ENCODE assay signal across 8 mouse cellular contexts in genomic region chr4:148558297-148559000, GRCm38 (mm10). TPM values are rescaled to one million over a fixed set of nuclear protein-coding genes. Genes with fewer than 3 reads are reported as not detected.
A peak's percentile ranks its signal among the peaks of the same experiment; 100 is the strongest.
DNase-seq lines count a peak whose midpoint lies in the region; ATAC-seq lines count a peak whose summit lies in the region.

TSS of gene Exosc10 (plus strand) at chr4:148558429.

- H3K4me3 ChIP-seq in heart, embryonic 13.5 days = peak within 1 kb of the TSS; percentile 77
- H3K4me3 ChIP-seq in liver, embryonic 12.5 days = peak within 1 kb of the TSS; percentile 89
- peak within 1 kb of the TSS; percentile 79 for H3K4me3 ChIP-seq in stomach, embryonic 15.5 days (replicated peaks)

- peak; percentile 96 for ATAC-seq in erythroid progenitor cell, adult 5-6 weeks (replicated peaks; ENCODE audit: low FRiP score, poor library complexity, severe bottlenecking)
- ATAC-seq in heart, embryonic 13.5 days (ENCODE audit: extremely low read depth, insufficient number of reproducible peaks, low FRiP score, low TSS enrichment) = peak; percentile 72
- peak; percentile 91 for ATAC-seq in liver, embryonic 12.5 days
- ATAC-seq in stomach, embryonic 15.5 days (ENCODE audit: insufficient read depth, low FRiP score, low read depth) = peak; percentile 91

- no peaks in the 10 kb centered on the region for H3K9me3 ChIP-seq in heart, embryonic 13.5 days
- no peaks in the 10 kb centered on the region for H3K9me3 ChIP-seq in liver, embryonic 12.5 days (replicated peaks)
- H3K9me3 ChIP-seq in stomach, embryonic 15.5 days = no peaks in the 10 kb centered on the region

- peaks cover 74% of the 10 kb centered on the region for H3K36me3 ChIP-seq in heart, embryonic 13.5 days
- H3K36me3 ChIP-seq in liver, embryonic 12.5 days = peaks cover 72% of the 10 kb centered on the region
- peaks cover 47% of the 10 kb centered on the region for H3K36me3 ChIP-seq in stomach, embryonic 15.5 days

- peak within 1 kb of the TSS; percentile 87 for H3K27ac ChIP-seq in heart, embryonic 13.5 days (replicated peaks)
- peak within 1 kb of the TSS; percentile 85 for H3K27ac ChIP-seq in liver, embryonic 12.5 days
- H3K27ac ChIP-seq in stomach, embryonic 15.5 days = peak within 1 kb of the TSS; percentile 88

- H3K9ac ChIP-seq in heart, embryonic 13.5 days = peak within 1 kb of the TSS; percentile 90
- peak within 1 kb of the TSS; percentile 87 for H3K9ac ChIP-seq in liver, embryonic 12.5 days
- H3K9ac ChIP-seq in stomach, embryonic 15.5 days = peak within 1 kb of the TSS; percentile 93

- H3K4me1 ChIP-seq in heart, embryonic 13.5 days = peaks cover 8% of the 10 kb centered on the region
- H3K4me1 ChIP-seq in liver, embryonic 12.5 days = peaks cover 21% of the 10 kb centered on the region
- H3K4me1 ChIP-seq in stomach, embryonic 15.5 days = no peaks in the 10 kb centered on the region; the same call in 1 of the 2 replicates

- no peaks in the 10 kb centered on the region for H3K27me3 ChIP-seq in heart, embryonic 13.5 days (replicated peaks)
- H3K27me3 ChIP-seq in liver, embryonic 12.5 days (replicated peaks) = no peaks in the 10 kb centered on the region
- no peaks in the 10 kb centered on the region for H3K27me3 ChIP-seq in stomach, embryonic 15.5 days (replicated peaks)

- peak within 1 kb of the TSS; percentile 82 for H3K4me2 ChIP-seq in heart, embryonic 13.5 days
- peak within 1 kb of the TSS; percentile 87 for H3K4me2 ChIP-seq in liver, embryonic 12.5 days
- H3K4me2 ChIP-seq in stomach, embryonic 15.5 days = peak within 1 kb of the TSS; percentile 62

- under 1% methylated on average over 58 of the region's 63 CpGs for WGBS in heart, embryonic 13.5 days
- under 1% methylated on average over 62 of the region's 63 CpGs for WGBS in liver, embryonic 12.5 days (ENCODE audit: insufficient replicate concordance)
- WGBS in stomach, embryonic 15.5 days = under 1% methylated on average over 63 of the region's 63 CpGs

- DNase-seq in CD4-positive helper T cell, adult 2 months (ENCODE audit: low read depth, low spot score) = peak; percentile 94
- peak; percentile 82 for DNase-seq in brain, embryonic 18.5 days (ENCODE audit: low read depth, low spot score)
- peak; percentile 94 for DNase-seq in kidney, postnatal 10 days
- peak; percentile 87 to 89 for DNase-seq in natural killer cell, adult 2 months (ENCODE audit: low spot score in 2 of 2)

RNA-seq across cellular contexts. Expression of gene Exosc10, which starts in this region (rescaled TPM):
- total RNA-seq in erythroid progenitor cell, adult 5-6 weeks (2015; ENCODE audit: low replicate concordance) = 27.4 and 31.9 TPM in 2 replicates
- 20.1 and 41.5 TPM in 2 replicates for total RNA-seq in erythroid progenitor cell, adult 5-6 weeks (2017; ENCODE audit: low replicate concordance)
- polyA plus RNA-seq in heart, embryonic 13.5 days (2015; fragmentation: Nextera tagmentation; extraction: Ambion mirVana) = 61.3 and 62.5 TPM in 2 replicates
- polyA plus RNA-seq in liver, embryonic 12.5 days (2016; fragmentation: Nextera tagmentation; extraction: Ambion mirVana) = 64.2 and 65.9 TPM in 2 replicates
- polyA plus RNA-seq in stomach, embryonic 15.5 days (2015; fragmentation: Nextera tagmentation; extraction: Ambion mirVana) = 68.1 and 78.7 TPM in 2 replicates

Comparison
In these comparisons a context has a peak if more than half of its experiments do, and no peak if none do; other contexts are left out.
1. Peak in every context shown above with its lines: DNase-seq, ATAC-seq, H3K4me3 ChIP-seq and H3K27ac ChIP-seq.